8 mouse cellular contexts compared by ENCODE assay signal in genomic region chr7:120977063-120977462, GRCm38 (mm10). TPM values are rescaled to one million over a fixed set of nuclear protein-coding genes. Genes with fewer than 3 reads are reported as not detected.
DNase-seq lines count a peak whose midpoint lies in the region; ATAC-seq and TF ChIP-seq lines count a peak whose summit lies in the region.

No protein-coding gene starts in this region.

- intact Hi-C loops in left cerebral cortex, postnatal 14 days (cut with DNase I), result no loop called here

- peak; percentile 23 for DNase-seq in 3T3-L1 (ENCODE audit: low read depth, low spot score)
- no peak for DNase-seq in liver, embryonic 14.5 days (ENCODE audit: low read depth in 3 of 3, low spot score in 3 of 3)
- DNase-seq in left cerebral cortex, postnatal 14 days (ENCODE audit: low spot score in 2 of 2), result no peak
- no peak for DNase-seq in left cerebral cortex, adult 8-10 months (ENCODE audit: low spot score in 2 of 2)
- no peak for DNase-seq in embryo, embryonic 11 days

- H3K9me3 ChIP-seq in erythroblast, embryonic 14.5 days (ENCODE audit: control insufficient read depth, low read length), result no peaks in the 10 kb centered on the region
- no peaks in the 10 kb centered on the region for H3K9me3 ChIP-seq in heart, embryonic 13.5 days
- H3K9me3 ChIP-seq in liver, embryonic 14.5 days (ENCODE audit: control insufficient read depth, low read length), result no peaks in the 10 kb centered on the region

- peak overlapping the region; percentile 66 for H3K27ac ChIP-seq in heart, embryonic 13.5 days (replicated peaks)
- H3K27ac ChIP-seq in liver, embryonic 14.5 days, result peak overlapping the region; percentile 46

- H3K4me3 ChIP-seq in erythroblast, embryonic 14.5 days (replicated peaks), result peak overlapping the region; percentile 22
- peak overlapping the region; percentile 92; the same call in 1 of the 2 replicates for H3K4me3 ChIP-seq in heart, embryonic 13.5 days
- no peak overlapping the region for H3K4me3 ChIP-seq in liver, embryonic 14.5 days (ENCODE audit: insufficient read depth in 1 of 2, low read depth in 2 of 2, low read length in 2 of 2)

- ATAC-seq in erythroblast, adult 5-6 weeks (replicated peaks; ENCODE audit: low FRiP score, poor library complexity, severe bottlenecking), result no peak
- ATAC-seq in heart, embryonic 13.5 days (ENCODE audit: extremely low read depth, insufficient number of reproducible peaks, low FRiP score, low TSS enrichment), result no peak
- ATAC-seq in liver, embryonic 14.5 days (ENCODE audit: insufficient read depth), result no peak

- peaks cover 84% of the 10 kb centered on the region for H3K36me3 ChIP-seq in erythroblast, embryonic 14.5 days (ENCODE audit: control insufficient read depth)
- no peaks in the 10 kb centered on the region for H3K36me3 ChIP-seq in heart, embryonic 13.5 days
- H3K36me3 ChIP-seq in liver, embryonic 14.5 days (replicated peaks; ENCODE audit: control insufficient read depth, insufficient read depth, low read depth), result peaks cover 9% of the 10 kb centered on the region

- no peak for TF ChIP-seq CTCF in liver, embryonic 14.5 days (IDR thresholded peaks at IDR 0.05; ENCODE audit: low read depth)

- peak overlapping the region; percentile 76 for H3K4me2 ChIP-seq in heart, embryonic 13.5 days
- H3K4me2 ChIP-seq in liver, embryonic 14.5 days (ENCODE audit: low read depth), result peak overlapping the region; percentile 97

- no peaks in the 10 kb centered on the region for H3K27me3 ChIP-seq in erythroblast, embryonic 14.5 days (ENCODE audit: control insufficient read depth)
- no peaks in the 10 kb centered on the region for H3K27me3 ChIP-seq in heart, embryonic 13.5 days (replicated peaks)
- H3K27me3 ChIP-seq in liver, embryonic 14.5 days (ENCODE audit: control insufficient read depth, insufficient read depth, low read length), result no peaks in the 10 kb centered on the region

- H3K4me1 ChIP-seq in erythroblast, embryonic 14.5 days (ENCODE audit: control insufficient read depth), result peaks cover 73% of the 10 kb centered on the region
- H3K4me1 ChIP-seq in heart, embryonic 13.5 days, result peaks cover 66% of the 10 kb centered on the region
- peaks cover 44 to 54% of the 10 kb centered on the region in 2 experiments for H3K4me1 ChIP-seq in liver, embryonic 14.5 days (replicated peaks; ENCODE audit: control insufficient read depth in 2 of 2, insufficient read depth in 2 of 2, low read length in 1 of 2)

- WGBS in heart, embryonic 13.5 days, result 52% methylated on average over 7 of the region's 7 CpGs
- WGBS in liver, embryonic 14.5 days (ENCODE audit: insufficient replicate concordance), result 76% methylated on average over 7 of the region's 7 CpGs

- no peak for TF ChIP-seq EP300 in liver, embryonic 14.5 days (IDR thresholded peaks at IDR 0.05; ENCODE audit: low read depth)

- H3K9ac ChIP-seq in heart, embryonic 13.5 days, result no peak overlapping the region
- H3K9ac ChIP-seq in liver, embryonic 14.5 days (replicated peaks), result no peak overlapping the region

RNA-seq across cellular contexts. Expression of gene Cdr2, which starts 5.0 kb away (rescaled TPM):
- 61.1 and 71.7 TPM in 2 replicates for polyA plus RNA-seq in erythroblast, embryonic 14.5 days (2012)
- 501 and 553 TPM in 2 replicates for total RNA-seq in erythroblast, adult 5-6 weeks (2015; ENCODE audit: low replicate concordance)
- 1,057 and 1,255 TPM in 2 replicates for total RNA-seq in erythroblast, adult 5-6 weeks (2017; ENCODE audit: low replicate concordance)
- polyA plus RNA-seq in heart, embryonic 13.5 days (2015; fragmentation: Nextera tagmentation; extraction: Ambion mirVana), result 11.4 and 13.6 TPM in 2 replicates
- 67.9 and 100 TPM in 2 replicates for polyA plus RNA-seq in liver, embryonic 14.5 days (2012; rRNA removed)
- polyA plus RNA-seq in liver, embryonic 14.5 days (2014; fragmentation: Nextera tagmentation; extraction: Ambion mirVana), result 56.3 and 59.8 TPM in 2 replicates
- 1 to 10 TPM; 4.6 to 4.7 TPM for total RNA-seq in left cerebral cortex, postnatal 14 days (2021)
- total RNA-seq in left cerebral cortex, adult 8-10 months (2022), result 10 to 100 TPM in 3 of 4 experiments, 1 to 10 TPM in 1; 8.7 to 12.5 (median 10.7) TPM

RNA-seq across cellular contexts. Expression of gene Mfsd13b, which starts 5.2 kb away (rescaled TPM):
- polyA plus RNA-seq in erythroblast, embryonic 14.5 days (2012), result not detected in 2 replicates
- not detected in 2 replicates for total RNA-seq in erythroblast, adult 5-6 weeks (2015; ENCODE audit: low replicate concordance)
- 0.26 TPM in 1 of 2 replicates, not detected in the other for total RNA-seq in erythroblast, adult 5-6 weeks (2017; ENCODE audit: low replicate concordance)
- 0.12 TPM in 1 of 2 replicates, not detected in the other for polyA plus RNA-seq in heart, embryonic 13.5 days (2015; fragmentation: Nextera tagmentation; extraction: Ambion mirVana)
- 0.04 and 0.06 TPM in 2 replicates for polyA plus RNA-seq in liver, embryonic 14.5 days (2012; rRNA removed)
- polyA plus RNA-seq in liver, embryonic 14.5 days (2014; fragmentation: Nextera tagmentation; extraction: Ambion mirVana), result not detected in 2 replicates
- total RNA-seq in left cerebral cortex, postnatal 14 days (2021), result under 1 TPM in 1 of 2 experiments, not detected in 1; 0.32 TPM
- total RNA-seq in left cerebral cortex, adult 8-10 months (2022), result 1 to 10 TPM in 1 of 4 experiments, under 1 TPM in 3; 0.18 to 2.4 (median 0.48) TPM

RNA-seq across cellular contexts. Expression of gene Mettl9, which starts 57.2 kb away (rescaled TPM):
- polyA plus RNA-seq in erythroblast, embryonic 14.5 days (2012), result 2.2 and 2.3 TPM in 2 replicates
- total RNA-seq in erythroblast, adult 5-6 weeks (2015; ENCODE audit: low replicate concordance), result 29.2 and 54.1 TPM in 2 replicates
- total RNA-seq in erythroblast, adult 5-6 weeks (2017; ENCODE audit: low replicate concordance), result 38.6 and 72.2 TPM in 2 replicates
- polyA plus RNA-seq in heart, embryonic 13.5 days (2015; fragmentation: Nextera tagmentation; extraction: Ambion mirVana), result 96.0 and 97.1 TPM in 2 replicates
- polyA plus RNA-seq in liver, embryonic 14.5 days (2012; rRNA removed), result 12.2 and 18.5 TPM in 2 replicates
- 45.3 and 49.1 TPM in 2 replicates for polyA plus RNA-seq in liver, embryonic 14.5 days (2014; fragmentation: Nextera tagmentation; extraction: Ambion mirVana)
- total RNA-seq in left cerebral cortex, postnatal 14 days (2021), result 10 to 100 TPM; 74.0 to 75.4 TPM
- 100 to 1,000 TPM; 101 to 118 (median 101) TPM for total RNA-seq in left cerebral cortex, adult 8-10 months (2022)

RNA-seq across cellular contexts. Expression of gene Polr3e, which starts 59.5 kb away (rescaled TPM):
- 0.34 and 0.48 TPM in 2 replicates for polyA plus RNA-seq in erythroblast, embryonic 14.5 days (2012)
- 3.1 and 3.3 TPM in 2 replicates for total RNA-seq in erythroblast, adult 5-6 weeks (2015; ENCODE audit: low replicate concordance)
- total RNA-seq in erythroblast, adult 5-6 weeks (2017; ENCODE audit: low replicate concordance), result 1.5 and 6.2 TPM in 2 replicates
- 21.8 and 22.4 TPM in 2 replicates for polyA plus RNA-seq in heart, embryonic 13.5 days (2015; fragmentation: Nextera tagmentation; extraction: Ambion mirVana)
- 5.8 and 9.2 TPM in 2 replicates for polyA plus RNA-seq in liver, embryonic 14.5 days (2012; rRNA removed)
- polyA plus RNA-seq in liver, embryonic 14.5 days (2014; fragmentation: Nextera tagmentation; extraction: Ambion mirVana), result 6.6 and 7.1 TPM in 2 replicates
- 10 to 100 TPM; 30.4 to 30.9 TPM for total RNA-seq in left cerebral cortex, postnatal 14 days (2021)
- 10 to 100 TPM; 25.8 to 31.6 (median 30.3) TPM for total RNA-seq in left cerebral cortex, adult 8-10 months (2022)

Comparison
In these comparisons a context has a peak if more than half of its experiments do, and no peak if none do; other contexts are left out.
1. H3K4me3 ChIP-seq: peak in erythroblast, embryonic 14.5 days (single experiment) and heart, embryonic 13.5 days (single experiment); none in liver, embryonic 14.5 days (0 of 2).
2. RNA of gene Cdr2, which starts 5.0 kb away (total RNA-seq): 501 to 1,255 TPM in erythroblast, adult 5-6 weeks; 8.7 to 12.5 TPM in left cerebral cortex, adult 8-10 months and 4.6 to 4.7 TPM in left cerebral cortex, postnatal 14 days; every median in the first group is over 10 times any median in the second.